Mouse (Mus musculus) hindbrain, embryonic 11.5 days (tissue): ENCODE results near the gene Gm29666. TPM values are rescaled to one million over a fixed set of nuclear protein-coding genes. Genes with fewer than 3 reads are reported as not detected.
"Not testable (repeated sequence)": the region's sequence is repeated elsewhere in the genome, so short reads cannot be mapped to it uniquely, and the experiment has no call there.

Experiments used
- ATAC-seq: fragments of 200-750 bp; cut with Nextera tagmentation; 2 replicates; pipeline ENCODE4 v1.8.0; 2017; ENCODE audit warnings: mild to moderate bottlenecking, moderate TSS enrichment, moderate library complexity; ENCODE audit not compliant: low FRiP score
- DNase-seq: peaks from one replicate; pipeline ENCODE4 v3.0.0-alpha.2; 2015; ENCODE audit warnings: low spot score
- H3K27ac ChIP-seq: fragments of 300-500 bp; sonication (generic); 2 replicates; pipeline ENCODE4 v1.5.1; 2014; ENCODE audit warnings: mild to moderate bottlenecking, low read depth, low read length
- H3K27me3 ChIP-seq: fragments of 300-500 bp; sonication (generic); 2 replicates; pipeline ENCODE4 v1.6.1; 2014; ENCODE audit warnings: mild to moderate bottlenecking, low read length, moderate library complexity, mixed read lengths; ENCODE audit not compliant: control insufficient read depth, insufficient read depth
- H3K36me3 ChIP-seq: fragments of 300-500 bp; sonication (generic); 2 replicates; pipeline ENCODE4 v1.6.1; 2014; ENCODE audit warnings: mild to moderate bottlenecking, low read length, moderate library complexity, mixed read lengths; ENCODE audit not compliant: control insufficient read depth, insufficient read depth
- H3K4me1 ChIP-seq: fragments of 300-500 bp; sonication (generic); replicated peaks from 2 replicates; pipeline ENCODE4 v1.6.1; 2014; ENCODE audit warnings: low read length, mixed read lengths; ENCODE audit not compliant: control insufficient read depth, insufficient read depth
- H3K4me2 ChIP-seq: fragments of 300-500 bp; sonication (generic); replicated peaks from 2 replicates; pipeline ENCODE4 v1.6.1; 2014; ENCODE audit warnings: mild to moderate bottlenecking, low read depth, low read length
- H3K4me3 ChIP-seq: fragments of 300-500 bp; sonication (generic); 2 replicates; pipeline ENCODE4 v1.5.1; 2014; ENCODE audit warnings: low read depth, low read length
- H3K9ac ChIP-seq: fragments of 300-500 bp; sonication (generic); 2 replicates; pipeline ENCODE4 v1.6.1; 2014; ENCODE audit warnings: low read depth, low read length
- H3K9me3 ChIP-seq: fragments of 300-500 bp; sonication (generic); 2 replicates; pipeline ENCODE4 v1.6.1; 2016; ENCODE audit warnings: low read length; ENCODE audit not compliant: control insufficient read depth
- WGBS: fragments of 180-500 bp; shearing (Covaris S2); extraction: QIAGEN DNeasy Blood & Tissue Kit; methylation state at CpG from one replicate; pipeline ENCODE4 v1.1.7; 2014; 5-methylcytosine and 5-hydroxymethylcytosine counted together
- polyA plus RNA-seq: library from polyadenylated mRNA; unstranded; fragments of >200 nt; fragmentation: Nextera tagmentation; extraction: Ambion mirVana; gene quantifications from 2 replicates; pipeline ENCODE4 v1.2.1, GENCODE M21; 2014

Gm29666 gene
- polyA plus RNA-seq, 1 experiment from 2014 or later = 0.62 TPM

GRCm38 (mm10) chr15:84924781-84925315, 5.0 kb upstream of the Gm29666 start:
- WGBS = 23% methylated on average over 9 of the region's 9 CpGs
- Histone ChIP-seq H3K4me2 (peak overlapping the region; percentile 77), H3K9me3 (no peaks in the 10 kb centered on the region), H3K36me3 (peaks cover 5% of the 10 kb centered on the region; the same call in 1 of the 2 replicates), H3K4me1 (peaks cover 4% of the 10 kb centered on the region; the same call in 1 of the 2 replicates), H3K27ac (no peak overlapping the region), H3K4me3 (peak overlapping the region; percentile 99), H3K27me3 (no peaks in the 10 kb centered on the region), H3K9ac (peak overlapping the region; percentile 38)
- DNase-seq = peak; percentile 75
- ATAC-seq = no peak

- Histone ChIP-seq H3K4me3 (peak overlapping the region; percentile 99), H3K36me3 (peaks cover 2% of the 10 kb centered on the region; the same call in 1 of the 2 replicates), H3K4me2 (peak overlapping the region; percentile 77), H3K9me3 (no peaks in the 10 kb centered on the region), H3K4me1 (peaks cover 4% of the 10 kb centered on the region; the same call in 1 of the 2 replicates), H3K27ac (peak overlapping the region; percentile 95), H3K27me3 (no peaks in the 10 kb centered on the region), H3K9ac (peak overlapping the region; percentile 96)
- under 1% methylated on average over 49 of the region's 68 CpGs for WGBS
- peak; percentile 72 for ATAC-seq
- no peak for DNase-seq
These were observed 3.8 kb upstream of the Gm29666 start for GRCm38 (mm10) chr15:84923508-84924181.

GRCm38 (mm10) chr15:84922884-84923507, 3.2 kb upstream of the Gm29666 start, which contains the start of gene Nup50:
Gene Nup50, plus strand, starts transcription at chr15:84923411.
- DNase-seq (peak; percentile 100), ATAC-seq (peak; percentile 92)
- Histone ChIP-seq H3K4me2 (peak within 1 kb of the TSS; percentile 90), H3K9me3 (no peaks in the 10 kb centered on the region), H3K9ac (peak within 1 kb of the TSS; percentile 96), H3K27ac (peak within 1 kb of the TSS; percentile 95), H3K4me3 (peak within 1 kb of the TSS; percentile 99), H3K4me1 (peaks cover 4% of the 10 kb centered on the region; the same call in 1 of the 2 replicates), H3K36me3 (no peaks in the 10 kb centered on the region), H3K27me3 (no peaks in the 10 kb centered on the region)
- WGBS = under 1% methylated on average over 59 of the region's 60 CpGs

GRCm38 (mm10) chr15:84913201-84913600, 6.6 kb downstream of the Gm29666 start:
- Histone ChIP-seq H3K36me3 (no peaks in the 10 kb centered on the region), H3K4me2 (no peak overlapping the region), H3K9me3 (no peaks in the 10 kb centered on the region), H3K4me1 (no peaks in the 10 kb centered on the region), H3K9ac (no peak overlapping the region), H3K4me3 (no peak overlapping the region), H3K27ac (no peak overlapping the region), H3K27me3 (no peaks in the 10 kb centered on the region)
- DNase-seq = no peak
- ATAC-seq = no peak
- 87% methylated on average over 3 of the region's 3 CpGs for whole genome bisulfite sequencing

GRCm38 (mm10) chr15:84903843-84904385, 15.9 kb downstream of the Gm29666 start:
- Histone ChIP-seq H3K36me3 (no peaks in the 10 kb centered on the region), H3K27me3 (no peaks in the 10 kb centered on the region), H3K9ac (no peak overlapping the region), H3K27ac (no peak overlapping the region), H3K9me3 (no peaks in the 10 kb centered on the region), H3K4me2 (no peak overlapping the region), H3K4me1 (no peaks in the 10 kb centered on the region), H3K4me3 (no peak overlapping the region)
- no peak for DNase-seq
- 64% methylated on average over 7 of the region's 7 CpGs for WGBS
- no peak for ATAC-seq

GRCm38 (mm10) chr15:84898077-84898476, 21.8 kb downstream of the Gm29666 start:
- ATAC-seq (no peak), DNase-seq (no peak)
- WGBS = 70% methylated on average over 7 of the region's 7 CpGs
- no peaks in the 10 kb centered on the region for H3K9me3 ChIP-seq
- no peak overlapping the region for H3K4me3 ChIP-seq
- no peaks in the 10 kb centered on the region for H3K4me1 ChIP-seq
- H3K9ac ChIP-seq = no peak overlapping the region
- no peaks in the 10 kb centered on the region for H3K36me3 ChIP-seq
- no peak overlapping the region for H3K27ac ChIP-seq
- H3K4me2 ChIP-seq = no peak overlapping the region
- H3K27me3 ChIP-seq = no peaks in the 10 kb centered on the region

GRCm38 (mm10) chr15:84896664-84897063, 23.2 kb downstream of the Gm29666 start:
- Histone ChIP-seq H3K4me2 (no peak overlapping the region), H3K27ac (no peak overlapping the region)

GRCm38 (mm10) chr15:84896216-84896615, 23.6 kb downstream of the Gm29666 start:
- H3K4me3 ChIP-seq, H3K4me2 ChIP-seq, ATAC-seq, DNase-seq, H3K27me3 ChIP-seq, H3K9ac ChIP-seq, H3K36me3 ChIP-seq, H3K4me1 ChIP-seq, H3K27ac ChIP-seq, H3K9me3 ChIP-seq: not testable (repeated sequence)
- 80% methylated on average over 10 of the region's 10 CpGs for WGBS

More at GRCm38 (mm10) chr15:84896664-84897063, 23.2 kb downstream of the Gm29666 start:
- H3K9ac ChIP-seq = no peak overlapping the region
- H3K9me3 ChIP-seq = no peaks in the 10 kb centered on the region
- ATAC-seq = no peak
- no peak overlapping the region for H3K4me3 ChIP-seq
- 86% methylated on average over 1 of the region's 1 CpGs for WGBS
- H3K36me3 ChIP-seq = no peaks in the 10 kb centered on the region
- DNase-seq = no peak
- H3K27me3 ChIP-seq = no peaks in the 10 kb centered on the region
- no peaks in the 10 kb centered on the region for H3K4me1 ChIP-seq
